Mouse (Mus musculus) layer of hippocampus, postnatal 36 days (tissue): Measurements from ENCODE around the gene Kcnk3. TPM values are rescaled to one million over a fixed set of nuclear protein-coding genes. Genes with fewer than 3 reads are reported as not detected.
A peak's percentile ranks its signal among the peaks of the same experiment; 100 is the strongest.

ENCODE experiments used
- DNase-seq, 2 experiments: peaks; one replicate each; pipeline ENCODE4 v3.0.0; 2022
- total RNA-seq, 2 experiments: library from RNA; stranded (reverse); gene quantifications; 2 replicates each; pipeline ENCODE4 v1.2.3; 2021

Kcnk3 gene
- total RNA-seq: 1 to 10 TPM; 7.7 to 9.8 TPM

GRCm38 (mm10) chr5:30587681-30588300 is at the start of gene Kcnk3:
Gene Kcnk3 (plus strand): TSS chr5:30588170.
- no peak for DNase-seq

- no peak for DNase-seq
Measured at GRCm38 (mm10) chr5:30545698-30546097, 42.3 kb upstream of the Kcnk3 start, which contains the start of gene Cib4. Gene Cib4 (minus strand): TSS chr5:30545836.

GRCm38 (mm10) chr5:30548681-30549080 is 39.3 kb upstream of the Kcnk3 start:
- no peak for DNase-seq

- DNase-seq: no peak
Measured at GRCm38 (mm10) chr5:30550334-30551021, 37.5 kb upstream of the Kcnk3 start.

GRCm38 (mm10) chr5:30551022-30551638 is 36.8 kb upstream of the Kcnk3 start:
- no peak for DNase-seq

GRCm38 (mm10) chr5:30552006-30552405 is 36.0 kb upstream of the Kcnk3 start:
- no peak for DNase-seq

- no peak for DNase-seq
Measured at GRCm38 (mm10) chr5:30553936-30554335, 34.0 kb upstream of the Kcnk3 start.

- no peak for DNase-seq
Measured at GRCm38 (mm10) chr5:30554981-30555380, 33.0 kb upstream of the Kcnk3 start.

- no peak for DNase-seq
Measured at GRCm38 (mm10) chr5:30556284-30556683, 31.7 kb upstream of the Kcnk3 start.

GRCm38 (mm10) chr5:30559421-30559820 is 28.5 kb upstream of the Kcnk3 start:
- DNase-seq: no peak

GRCm38 (mm10) chr5:30559986-30560493 is 27.9 kb upstream of the Kcnk3 start:
- DNase-seq: no peak

- DNase-seq: no peak
Measured at GRCm38 (mm10) chr5:30568479-30568878, 19.5 kb upstream of the Kcnk3 start.

- no peak for DNase-seq
Measured at GRCm38 (mm10) chr5:30571820-30572219, 16.1 kb upstream of the Kcnk3 start.

GRCm38 (mm10) chr5:30574367-30574766 is 13.6 kb upstream of the Kcnk3 start:
- no peak for DNase-seq

GRCm38 (mm10) chr5:30576233-30576632 is 11.7 kb upstream of the Kcnk3 start:
- no peak for DNase-seq

GRCm38 (mm10) chr5:30577251-30577650 is 10.7 kb upstream of the Kcnk3 start:
- no peak for DNase-seq

- peak; percentile 57 to 59 for DNase-seq
Measured at GRCm38 (mm10) chr5:30577654-30578310, 10.2 kb upstream of the Kcnk3 start.

GRCm38 (mm10) chr5:30578445-30579080 is 9.4 kb upstream of the Kcnk3 start:
- DNase-seq: no peak

GRCm38 (mm10) chr5:30580725-30581124 is 7.2 kb upstream of the Kcnk3 start:
- no peak for DNase-seq

- DNase-seq: no peak
Measured at GRCm38 (mm10) chr5:30582017-30582416, 6.0 kb upstream of the Kcnk3 start.

- DNase-seq: no peak
Measured at GRCm38 (mm10) chr5:30586616-30587015, 1.4 kb upstream of the Kcnk3 start.

- no peak for DNase-seq
Measured at GRCm38 (mm10) chr5:30587101-30587500, 869 bp upstream of the Kcnk3 start.
